Mouse (Mus musculus): ENCODE data around the gene Pcbd1. TPM values are rescaled to one million over a fixed set of nuclear protein-coding genes. Genes with fewer than 3 reads are reported as not detected.

The Pcbd1 gene
- polyA plus RNA-seq, 1 experiment: 26.3 TPM

- H3K4me1 ChIP-seq (ENCODE audit: control insufficient read depth, insufficient read depth, low read length): peaks cover 13% of the 10 kb centered on the region
- H3K4me3 ChIP-seq (replicated peaks; ENCODE audit: insufficient read depth, low read depth, low read length): no peak overlapping the region
These were observed 25.8 kb upstream of the Pcbd1 start for GRCm38 (mm10) chr10:61063271-61063864.

GRCm38 (mm10) chr10:61064635-61065034 is 24.5 kb upstream of the Pcbd1 start:
- DNase-seq: no peak
- no peak overlapping the region for H3K4me3 ChIP-seq (replicated peaks; ENCODE audit: insufficient read depth, low read depth, low read length)
- no peak overlapping the region for H3K27ac ChIP-seq (ENCODE audit: insufficient read depth, low read length)
- no peaks in the 10 kb centered on the region for H3K27me3 ChIP-seq (ENCODE audit: control insufficient read depth, insufficient read depth, low read length)
- TF ChIP-seq POLR2A (IDR thresholded peaks at IDR 0.05; ENCODE audit: borderline replicate concordance, insufficient read depth, low read length): no peak
- TF ChIP-seq CTCF (IDR thresholded peaks at IDR 0.05; ENCODE audit: borderline replicate concordance, insufficient read depth, low read depth, low read length): no peak
- peaks cover 13% of the 10 kb centered on the region for H3K4me1 ChIP-seq (ENCODE audit: control insufficient read depth, insufficient read depth, low read length)
- 67% methylated on average over 8 of the region's 8 CpGs for WGBS

More at GRCm38 (mm10) chr10:61063271-61063864, 25.8 kb upstream of the Pcbd1 start:
- Histone ChIP-seq H3K27ac (ENCODE audit: insufficient read depth, low read length) (no peak overlapping the region), H3K27me3 (ENCODE audit: control insufficient read depth, insufficient read depth, low read length) (no peaks in the 10 kb centered on the region)
- 92% methylated on average over 10 of the region's 10 CpGs for WGBS
- TF ChIP-seq CTCF (IDR thresholded peaks at IDR 0.05; ENCODE audit: borderline replicate concordance, insufficient read depth, low read depth, low read length) (no peak), POLR2A (IDR thresholded peaks at IDR 0.05; ENCODE audit: borderline replicate concordance, insufficient read depth, low read length) (no peak)
- no peak for DNase-seq

- peak; percentile 35 to 49 for DNase-seq
- Histone ChIP-seq H3K4me1 (ENCODE audit: control insufficient read depth, insufficient read depth, low read length) (peaks cover 13% of the 10 kb centered on the region), H3K27ac (ENCODE audit: insufficient read depth, low read length) (no peak overlapping the region), H3K27me3 (ENCODE audit: control insufficient read depth, insufficient read depth, low read length) (no peaks in the 10 kb centered on the region), H3K4me3 (replicated peaks; ENCODE audit: insufficient read depth, low read depth, low read length) (no peak overlapping the region)
- TF ChIP-seq POLR2A (IDR thresholded peaks at IDR 0.05; ENCODE audit: borderline replicate concordance, insufficient read depth, low read length) (no peak), CTCF (IDR thresholded peaks at IDR 0.05; ENCODE audit: borderline replicate concordance, insufficient read depth, low read depth, low read length) (no peak)
- WGBS: 30% methylated on average over 13 of the region's 13 CpGs
These were observed 23.7 kb upstream of the Pcbd1 start for GRCm38 (mm10) chr10:61065287-61066005.

- TF ChIP-seq CTCF (IDR thresholded peaks at IDR 0.05; ENCODE audit: borderline replicate concordance, insufficient read depth, low read depth, low read length) (peak; percentile 79), POLR2A (IDR thresholded peaks at IDR 0.05; ENCODE audit: borderline replicate concordance, insufficient read depth, low read length) (no peak)
- H3K27ac ChIP-seq (ENCODE audit: insufficient read depth, low read length): no peak overlapping the region
- DNase-seq: peak; percentile 45 to 61
- 23% methylated on average over 8 of the region's 8 CpGs for WGBS
- H3K27me3 ChIP-seq (ENCODE audit: control insufficient read depth, insufficient read depth, low read length): no peaks in the 10 kb centered on the region
- H3K4me1 ChIP-seq (ENCODE audit: control insufficient read depth, insufficient read depth, low read length): peaks cover 15% of the 10 kb centered on the region
- H3K4me3 ChIP-seq (replicated peaks; ENCODE audit: insufficient read depth, low read depth, low read length): no peak overlapping the region
These were observed 20.5 kb upstream of the Pcbd1 start for GRCm38 (mm10) chr10:61068436-61069192.

- H3K4me3 ChIP-seq (replicated peaks; ENCODE audit: insufficient read depth, low read depth, low read length): no peak overlapping the region
- DNase-seq: no peak
- H3K4me1 ChIP-seq (ENCODE audit: control insufficient read depth, insufficient read depth, low read length): peaks cover 15% of the 10 kb centered on the region
- no peak for TF ChIP-seq CTCF (IDR thresholded peaks at IDR 0.05; ENCODE audit: borderline replicate concordance, insufficient read depth, low read depth, low read length)
- TF ChIP-seq POLR2A (IDR thresholded peaks at IDR 0.05; ENCODE audit: borderline replicate concordance, insufficient read depth, low read length): no peak
- H3K27me3 ChIP-seq (ENCODE audit: control insufficient read depth, insufficient read depth, low read length): no peaks in the 10 kb centered on the region
- 62% methylated on average over 13 of the region's 13 CpGs for WGBS
- no peak overlapping the region for H3K27ac ChIP-seq (ENCODE audit: insufficient read depth, low read length)
These were observed 19.9 kb upstream of the Pcbd1 start for GRCm38 (mm10) chr10:61069248-61069647.

GRCm38 (mm10) chr10:61072324-61072723 is 16.8 kb upstream of the Pcbd1 start:
- 17% methylated on average over 16 of the region's 16 CpGs for WGBS
- H3K27me3 ChIP-seq (ENCODE audit: control insufficient read depth, insufficient read depth, low read length): no peaks in the 10 kb centered on the region
- no peak overlapping the region for H3K4me3 ChIP-seq (replicated peaks; ENCODE audit: insufficient read depth, low read depth, low read length)
- H3K4me1 ChIP-seq (ENCODE audit: control insufficient read depth, insufficient read depth, low read length): 0 out of 2 replicates have a peak, but pooled peaks cover 2% of the 10 kb centered on the region
- DNase-seq: peak; percentile 52 to 71
- no peak for TF ChIP-seq POLR2A (IDR thresholded peaks at IDR 0.05; ENCODE audit: borderline replicate concordance, insufficient read depth, low read length)
- peak; percentile 79 for TF ChIP-seq CTCF (IDR thresholded peaks at IDR 0.05; ENCODE audit: borderline replicate concordance, insufficient read depth, low read depth, low read length)
- no peak overlapping the region for H3K27ac ChIP-seq (ENCODE audit: insufficient read depth, low read length)

- DNase-seq: no peak
- 13% methylated on average over 1 of the region's 1 CpGs for WGBS
These were observed 14.5 kb upstream of the Pcbd1 start for GRCm38 (mm10) chr10:61074643-61075042.

More at GRCm38 (mm10) chr10:61074643-61075042, 14.5 kb upstream of the Pcbd1 start:
- TF ChIP-seq POLR2A (IDR thresholded peaks at IDR 0.05; ENCODE audit: borderline replicate concordance, insufficient read depth, low read length) (no peak), CTCF (IDR thresholded peaks at IDR 0.05; ENCODE audit: borderline replicate concordance, insufficient read depth, low read depth, low read length) (no peak)
- Histone ChIP-seq H3K4me1 (ENCODE audit: control insufficient read depth, insufficient read depth, low read length) (0 out of 2 replicates have a peak, but pooled peaks cover 2% of the 10 kb centered on the region), H3K27ac (ENCODE audit: insufficient read depth, low read length) (no peak overlapping the region), H3K27me3 (ENCODE audit: control insufficient read depth, insufficient read depth, low read length) (no peaks in the 10 kb centered on the region), H3K4me3 (replicated peaks; ENCODE audit: insufficient read depth, low read depth, low read length) (no peak overlapping the region)

Data from cerebellum, adult 2 months (tissue).